Mouse (Mus musculus): Measurements from ENCODE around the gene Cmtm1.

GRCm38 (mm10) chr8:104304962-104305361 lies 5.0 kb downstream of the Cmtm1 start:
- no peak for TF ChIP-seq TAL1 (IDR thresholded peaks at IDR 0.05; ENCODE audit: low read length)
- no peak for TF ChIP-seq GATA1 (IDR thresholded peaks at IDR 0.05; ENCODE audit: low read length)

Data from erythroblast, embryonic 14.5 days (primary cell).